Mouse (Mus musculus) heart, adult 8-10 months (tissue): ENCODE measurements around the gene Polr2b. TPM values are rescaled to one million over a fixed set of nuclear protein-coding genes. Genes with fewer than 3 reads are reported as not detected.
A peak's percentile ranks its signal among the peaks of the same experiment; 100 is the strongest.

ENCODE experiments used
- DNase-seq: peaks from one replicate; pipeline ENCODE4 v3.0.0; 2022; ENCODE audit warnings: low spot score
- total RNA-seq, 4 experiments: library from RNA; stranded (reverse); gene quantifications; 2 replicates each; pipeline ENCODE4 v1.2.4; 2022

Gene Polr2b
- total RNA-seq, 4 experiments from 2014 or later: 30.5 to 35.7 (median 34.9) TPM

GRCm38 (mm10) chr5:77362120-77362519 is 52.2 kb downstream of the Polr2b start:
- DNase-seq: no peak

- DNase-seq: no peak
These were observed 53.7 kb downstream of the Polr2b start for GRCm38 (mm10) chr5:77363650-77364049.

- no peak for DNase-seq
These were observed 54.6 kb downstream of the Polr2b start for GRCm38 (mm10) chr5:77364443-77365038.

- DNase-seq: no peak
These were observed 56.4 kb downstream of the Polr2b start for GRCm38 (mm10) chr5:77366313-77366712.

- DNase-seq: no peak
These were observed 57.2 kb downstream of the Polr2b start for GRCm38 (mm10) chr5:77367145-77367544.

GRCm38 (mm10) chr5:77367682-77368081 is 57.7 kb downstream of the Polr2b start:
- DNase-seq: no peak

- no peak for DNase-seq
These were observed 58.2 kb downstream of the Polr2b start for GRCm38 (mm10) chr5:77368194-77368593.

- DNase-seq: no peak
These were observed 59.4 kb downstream of the Polr2b start for GRCm38 (mm10) chr5:77369394-77369793.

GRCm38 (mm10) chr5:77370378-77370892 is 60.5 kb downstream of the Polr2b start:
- no peak for DNase-seq

GRCm38 (mm10) chr5:77372242-77372641 is 62.3 kb downstream of the Polr2b start:
- peak; percentile 78 for DNase-seq

GRCm38 (mm10) chr5:77372778-77373177 is 62.8 kb downstream of the Polr2b start:
- no peak for DNase-seq

GRCm38 (mm10) chr5:77374945-77375344 is 65.0 kb downstream of the Polr2b start:
- DNase-seq: no peak

GRCm38 (mm10) chr5:77375546-77375945 is 65.6 kb downstream of the Polr2b start:
- no peak for DNase-seq

- DNase-seq: no peak
These were observed 68.1 kb downstream of the Polr2b start for GRCm38 (mm10) chr5:77378027-77378426.

GRCm38 (mm10) chr5:77379434-77380135 is 69.6 kb downstream of the Polr2b start:
- no peak for DNase-seq

GRCm38 (mm10) chr5:77380321-77380901 is 70.5 kb downstream of the Polr2b start:
- no peak for DNase-seq

- no peak for DNase-seq
These were observed 71.3 kb downstream of the Polr2b start for GRCm38 (mm10) chr5:77381283-77381682.

- no peak for DNase-seq
These were observed 71.7 kb downstream of the Polr2b start for GRCm38 (mm10) chr5:77381686-77382085.

- DNase-seq: no peak
These were observed 74.0 kb downstream of the Polr2b start for GRCm38 (mm10) chr5:77383799-77384554.

GRCm38 (mm10) chr5:77384724-77385123 is 74.8 kb downstream of the Polr2b start:
- no peak for DNase-seq

GRCm38 (mm10) chr5:77385221-77385620 is 75.3 kb downstream of the Polr2b start:
- DNase-seq: no peak
